Mouse (Mus musculus): ENCODE results near the gene Tnfrsf1a. TPM values are rescaled to one million over a fixed set of nuclear protein-coding genes. Genes with fewer than 3 reads are reported as not detected.

Tnfrsf1a gene
- polyA plus RNA-seq, 1 experiment from 2014 or later, result 81.8 TPM

GRCm38 (mm10) chr6:125319919-125320296 is 29.3 kb upstream of the Tnfrsf1a start:
- no peak overlapping the region for H3K4me2 ChIP-seq (ENCODE audit: low read depth, low read length)
- H3K27me3 ChIP-seq (replicated peaks; ENCODE audit: control insufficient read depth, insufficient read depth, low read length), result peaks cover 27% of the 10 kb centered on the region
- no peak overlapping the region for H3K4me3 ChIP-seq (ENCODE audit: low read depth, low read length)
- no peaks in the 10 kb centered on the region for H3K4me1 ChIP-seq (ENCODE audit: control insufficient read depth, insufficient read depth, low read length)
- H3K36me3 ChIP-seq (ENCODE audit: control insufficient read depth, insufficient read depth, low read length), result no peaks in the 10 kb centered on the region
- DNase-seq (ENCODE audit: low spot score) (no peak), ATAC-seq (ENCODE audit: low read depth) (no peak)
- H3K9me3 ChIP-seq (ENCODE audit: control insufficient read depth, low read length), result no peaks in the 10 kb centered on the region
- H3K27ac ChIP-seq (replicated peaks; ENCODE audit: low read depth, low read length), result no peak overlapping the region
- H3K9ac ChIP-seq (ENCODE audit: low read depth, low read length), result no peak overlapping the region

DNA sequence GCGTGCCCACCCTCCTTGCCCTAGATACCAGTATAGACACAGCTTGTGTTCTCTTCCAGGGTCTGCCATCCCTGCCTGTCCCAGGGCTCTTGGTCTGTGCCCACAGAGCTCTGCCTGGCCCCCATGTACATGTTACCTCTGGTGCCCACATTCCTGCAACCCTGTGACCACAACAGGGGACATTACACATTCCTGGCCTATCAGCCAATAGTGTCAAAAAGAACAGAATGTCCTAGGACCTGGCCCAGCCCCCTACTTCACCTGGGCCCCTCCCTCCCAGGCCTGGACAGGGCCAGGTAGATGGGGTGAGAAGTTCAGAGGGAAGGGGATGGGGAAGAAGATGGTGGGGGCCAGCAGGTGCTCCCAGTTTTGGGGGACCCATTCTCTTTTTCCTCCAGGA is 28.8 kb upstream of the Tnfrsf1a start, which contains the start of gene Scnn1a:
Scnn1a (plus strand) TSS at position 337 of the 400 bp plus-strand sequence.
- ATAC-seq (ENCODE audit: low read depth) (no peak), DNase-seq (ENCODE audit: low spot score) (no peak)
- H3K9ac ChIP-seq (ENCODE audit: low read depth, low read length), result no peak within 1 kb of the TSS
- H3K27ac ChIP-seq (replicated peaks; ENCODE audit: low read depth, low read length), result no peak within 1 kb of the TSS
- H3K9me3 ChIP-seq (ENCODE audit: control insufficient read depth, low read length), result no peaks in the 10 kb centered on the region
- no peaks in the 10 kb centered on the region for H3K36me3 ChIP-seq (ENCODE audit: control insufficient read depth, insufficient read depth, low read length)
- peak within 1 kb of the TSS; percentile 5; the same call in 1 of the 2 replicates for H3K4me2 ChIP-seq (ENCODE audit: low read depth, low read length)
- no peaks in the 10 kb centered on the region for H3K4me1 ChIP-seq (ENCODE audit: control insufficient read depth, insufficient read depth, low read length)
- WGBS, result 76% methylated on average over 1 of the region's 1 CpGs
- H3K27me3 ChIP-seq (replicated peaks; ENCODE audit: control insufficient read depth, insufficient read depth, low read length), result peaks cover 27% of the 10 kb centered on the region
- no peak within 1 kb of the TSS for H3K4me3 ChIP-seq (ENCODE audit: low read depth, low read length)

- Histone ChIP-seq H3K4me2 (ENCODE audit: low read depth, low read length) (peak overlapping the region; percentile 5; the same call in 1 of the 2 replicates), H3K9ac (ENCODE audit: low read depth, low read length) (no peak overlapping the region), H3K27me3 (replicated peaks; ENCODE audit: control insufficient read depth, insufficient read depth, low read length) (peaks cover 27% of the 10 kb centered on the region), H3K9me3 (ENCODE audit: control insufficient read depth, low read length) (no peaks in the 10 kb centered on the region), H3K36me3 (ENCODE audit: control insufficient read depth, insufficient read depth, low read length) (no peaks in the 10 kb centered on the region), H3K27ac (replicated peaks; ENCODE audit: low read depth, low read length) (no peak overlapping the region), H3K4me3 (ENCODE audit: low read depth, low read length) (no peak overlapping the region), H3K4me1 (ENCODE audit: control insufficient read depth, insufficient read depth, low read length) (no peaks in the 10 kb centered on the region)
- peak; percentile 43 for DNase-seq (ENCODE audit: low spot score)
- ATAC-seq (ENCODE audit: low read depth), result peak; percentile 62; the same call in 1 of the 2 replicates
- WGBS, result 6% methylated on average over 26 of the region's 26 CpGs
Observed at GRCm38 (mm10) chr6:125321114-125321855, 27.9 kb upstream of the Tnfrsf1a start.

DNA sequence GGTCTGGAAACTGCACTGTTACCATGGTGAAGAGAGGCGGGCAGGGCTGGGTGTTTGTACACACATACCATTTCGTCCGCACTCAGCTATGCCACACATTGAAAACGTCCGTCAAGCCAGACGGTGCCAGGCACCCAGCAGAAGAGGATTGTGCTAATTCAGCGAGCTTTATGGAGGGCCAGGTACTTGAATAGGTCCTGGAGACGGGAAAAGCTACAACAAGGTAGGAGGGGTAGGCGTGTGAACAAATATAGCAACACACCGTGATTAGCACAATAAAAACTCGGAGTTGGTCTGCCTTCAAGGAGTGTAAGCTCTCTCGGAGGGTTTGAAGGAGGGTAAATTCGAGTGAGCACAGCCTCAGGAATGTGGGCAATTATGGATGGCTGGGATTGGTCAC is 26.4 kb upstream of the Tnfrsf1a start:
- Histone ChIP-seq H3K36me3 (ENCODE audit: control insufficient read depth, insufficient read depth, low read length) (no peaks in the 10 kb centered on the region), H3K27me3 (replicated peaks; ENCODE audit: control insufficient read depth, insufficient read depth, low read length) (peaks cover 27% of the 10 kb centered on the region), H3K27ac (replicated peaks; ENCODE audit: low read depth, low read length) (no peak overlapping the region), H3K9ac (ENCODE audit: low read depth, low read length) (no peak overlapping the region), H3K4me3 (ENCODE audit: low read depth, low read length) (no peak overlapping the region), H3K4me2 (ENCODE audit: low read depth, low read length) (no peak overlapping the region), H3K9me3 (ENCODE audit: control insufficient read depth, low read length) (no peaks in the 10 kb centered on the region), H3K4me1 (ENCODE audit: control insufficient read depth, insufficient read depth, low read length) (no peaks in the 10 kb centered on the region)
- no peak for ATAC-seq (ENCODE audit: low read depth)
- DNase-seq (ENCODE audit: low spot score), result no peak
- WGBS, result 69% methylated on average over 13 of the region's 13 CpGs

DNA sequence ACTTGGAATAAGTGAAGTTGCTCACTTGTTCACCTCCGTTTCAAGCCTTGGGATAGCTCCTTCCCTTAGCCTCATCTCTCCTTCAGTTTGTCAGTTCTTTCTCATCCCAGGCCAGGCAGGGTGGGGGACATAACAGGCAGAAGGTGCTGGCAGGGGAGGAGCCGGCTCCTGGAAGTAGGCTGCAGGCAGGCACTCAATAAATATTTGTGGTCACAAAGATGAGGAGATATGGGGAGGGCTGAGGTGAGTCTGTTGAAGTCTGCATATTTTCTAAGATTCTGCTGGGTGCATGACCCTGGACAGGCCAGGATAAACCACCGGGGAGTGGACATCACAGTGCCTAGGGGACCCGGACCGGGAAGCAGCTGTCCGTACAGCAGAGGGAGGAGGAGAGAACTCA is 25.6 kb upstream of the Tnfrsf1a start:
- no peaks in the 10 kb centered on the region for H3K4me1 ChIP-seq (ENCODE audit: control insufficient read depth, insufficient read depth, low read length)
- no peaks in the 10 kb centered on the region for H3K9me3 ChIP-seq (ENCODE audit: control insufficient read depth, low read length)
- no peak overlapping the region for H3K4me2 ChIP-seq (ENCODE audit: low read depth, low read length)
- H3K9ac ChIP-seq (ENCODE audit: low read depth, low read length), result no peak overlapping the region
- peaks cover 27% of the 10 kb centered on the region for H3K27me3 ChIP-seq (replicated peaks; ENCODE audit: control insufficient read depth, insufficient read depth, low read length)
- no peaks in the 10 kb centered on the region for H3K36me3 ChIP-seq (ENCODE audit: control insufficient read depth, insufficient read depth, low read length)
- DNase-seq (ENCODE audit: low spot score) (no peak), ATAC-seq (ENCODE audit: low read depth) (no peak)
- no peak overlapping the region for H3K27ac ChIP-seq (replicated peaks; ENCODE audit: low read depth, low read length)
- H3K4me3 ChIP-seq (ENCODE audit: low read depth, low read length), result no peak overlapping the region
- WGBS, result 62% methylated on average over 6 of the region's 6 CpGs

DNA sequence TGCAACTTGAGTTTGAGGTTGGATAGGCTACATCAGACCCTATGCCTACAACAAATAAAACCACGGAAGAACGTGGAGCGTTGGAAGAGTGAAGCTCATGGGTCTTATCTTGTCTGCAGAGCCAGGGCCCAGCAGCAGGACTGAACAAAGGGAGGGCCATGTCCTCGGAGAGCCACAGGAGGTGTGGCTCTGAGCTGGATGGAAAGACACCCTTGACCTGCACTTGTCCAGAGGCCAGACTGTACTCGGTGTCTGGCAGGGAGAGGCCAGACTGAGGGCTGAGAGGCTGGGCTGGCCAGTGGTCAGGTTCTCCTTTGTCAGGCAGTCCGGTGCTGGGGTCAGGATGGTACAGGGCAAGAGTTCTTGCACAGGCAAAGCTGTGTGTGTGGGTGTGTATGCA is 23.8 kb upstream of the Tnfrsf1a start:
- Histone ChIP-seq H3K4me1 (ENCODE audit: control insufficient read depth, insufficient read depth, low read length) (peaks cover 8% of the 10 kb centered on the region), H3K27ac (replicated peaks; ENCODE audit: low read depth, low read length) (no peak overlapping the region), H3K27me3 (replicated peaks; ENCODE audit: control insufficient read depth, insufficient read depth, low read length) (peaks cover 26% of the 10 kb centered on the region), H3K36me3 (ENCODE audit: control insufficient read depth, insufficient read depth, low read length) (no peaks in the 10 kb centered on the region), H3K9me3 (ENCODE audit: control insufficient read depth, low read length) (no peaks in the 10 kb centered on the region), H3K4me2 (ENCODE audit: low read depth, low read length) (no peak overlapping the region), H3K9ac (ENCODE audit: low read depth, low read length) (no peak overlapping the region), H3K4me3 (ENCODE audit: low read depth, low read length) (no peak overlapping the region)
- 67% methylated on average over 6 of the region's 6 CpGs for WGBS
- no peak for ATAC-seq (ENCODE audit: low read depth)
- DNase-seq (ENCODE audit: low spot score), result no peak

- no peaks in the 10 kb centered on the region for H3K36me3 ChIP-seq (ENCODE audit: control insufficient read depth, insufficient read depth, low read length)
- DNase-seq (ENCODE audit: low spot score) (no peak), ATAC-seq (ENCODE audit: low read depth) (no peak)
- 81% methylated on average over 5 of the region's 5 CpGs for WGBS
- peaks cover 12% of the 10 kb centered on the region for H3K4me1 ChIP-seq (ENCODE audit: control insufficient read depth, insufficient read depth, low read length)
- H3K9ac ChIP-seq (ENCODE audit: low read depth, low read length), result no peak overlapping the region
- no peak overlapping the region for H3K4me2 ChIP-seq (ENCODE audit: low read depth, low read length)
- no peak overlapping the region for H3K27ac ChIP-seq (replicated peaks; ENCODE audit: low read depth, low read length)
- no peaks in the 10 kb centered on the region for H3K9me3 ChIP-seq (ENCODE audit: control insufficient read depth, low read length)
- H3K27me3 ChIP-seq (replicated peaks; ENCODE audit: control insufficient read depth, insufficient read depth, low read length), result no peaks in the 10 kb centered on the region
- no peak overlapping the region for H3K4me3 ChIP-seq (ENCODE audit: low read depth, low read length)
Observed at GRCm38 (mm10) chr6:125328243-125328642, 20.9 kb upstream of the Tnfrsf1a start.

GRCm38 (mm10) chr6:125330626-125331326 is 18.4 kb upstream of the Tnfrsf1a start:
- Histone ChIP-seq H3K4me1 (ENCODE audit: control insufficient read depth, insufficient read depth, low read length) (peaks cover 16% of the 10 kb centered on the region), H3K4me2 (ENCODE audit: low read depth, low read length) (peak overlapping the region; percentile 77), H3K36me3 (ENCODE audit: control insufficient read depth, insufficient read depth, low read length) (no peaks in the 10 kb centered on the region), H3K4me3 (ENCODE audit: low read depth, low read length) (peak overlapping the region; percentile 49), H3K27ac (replicated peaks; ENCODE audit: low read depth, low read length) (peak overlapping the region; percentile 17; the same call in 1 of the 2 replicates), H3K9me3 (ENCODE audit: control insufficient read depth, low read length) (no peaks in the 10 kb centered on the region), H3K27me3 (replicated peaks; ENCODE audit: control insufficient read depth, insufficient read depth, low read length) (no peaks in the 10 kb centered on the region), H3K9ac (ENCODE audit: low read depth, low read length) (peak overlapping the region; percentile 63)
- under 1% methylated on average over 39 of the region's 39 CpGs for WGBS
- DNase-seq (ENCODE audit: low spot score) (peak; percentile 95), ATAC-seq (ENCODE audit: low read depth) (peak; percentile 93)

Measured in embryonic facial prominence, embryonic 14.5 days (tissue).